ENCODE assay signal across 11 mouse cellular contexts in genomic region chr4:34328151-34328785, GRCm38 (mm10).
DNase-seq lines count a peak whose midpoint lies in the region; ATAC-seq lines count a peak whose summit lies in the region.
"Had no signal": no experiment of that assay in that cellular context is flagged by ENCODE, and none has a peak within 500 bp of the region (broad histone marks: within the 10 kb centered on the region; RNA-seq: fewer than 3 reads in every experiment).

No protein-coding gene starts in this region.

- intact Hi-C loops in heart, postnatal 25 days (cut with DNase I): no loop called here

- WGBS in midbrain, embryonic 15.5 days: 60% methylated on average over 19 of the region's 19 CpGs
- WGBS in midbrain, embryonic 13.5 days: 70% methylated on average over 19 of the region's 19 CpGs
- 65% methylated on average over 19 of the region's 19 CpGs for WGBS in heart, embryonic 15.5 days

- no peak overlapping the region for H3K4me3 ChIP-seq in midbrain, embryonic 15.5 days
- no peak overlapping the region for H3K4me3 ChIP-seq in midbrain, embryonic 13.5 days (replicated peaks)
- no peak overlapping the region for H3K4me3 ChIP-seq in heart, embryonic 15.5 days
- H3K4me3 ChIP-seq: neural tube, embryonic 13.5 days had no signal

- no peaks in the 10 kb centered on the region for H3K36me3 ChIP-seq in midbrain, embryonic 15.5 days (replicated peaks)
- H3K36me3 ChIP-seq in midbrain, embryonic 13.5 days: no peaks in the 10 kb centered on the region
- H3K36me3 ChIP-seq in heart, embryonic 15.5 days: no peaks in the 10 kb centered on the region
- H3K36me3 ChIP-seq: neural tube, embryonic 13.5 days had no signal

- no peak overlapping the region for H3K27ac ChIP-seq in midbrain, embryonic 15.5 days
- no peak overlapping the region for H3K27ac ChIP-seq in midbrain, embryonic 13.5 days
- no peak overlapping the region for H3K27ac ChIP-seq in heart, embryonic 15.5 days
- H3K27ac ChIP-seq: kidney, postnatal 0 days; neural tube, embryonic 13.5 days had no signal

- peaks cover 14% of the 10 kb centered on the region for H3K4me1 ChIP-seq in midbrain, embryonic 15.5 days
- H3K4me1 ChIP-seq in midbrain, embryonic 13.5 days (replicated peaks): peaks cover 13% of the 10 kb centered on the region; the same call in 1 of the 2 replicates
- peaks cover 7% of the 10 kb centered on the region; the same call in 1 of the 2 replicates for H3K4me1 ChIP-seq in heart, embryonic 15.5 days (replicated peaks)
- H3K4me1 ChIP-seq: neural tube, embryonic 13.5 days had no signal

- H3K27me3 ChIP-seq in midbrain, embryonic 15.5 days (replicated peaks): no peaks in the 10 kb centered on the region
- H3K27me3 ChIP-seq in midbrain, embryonic 13.5 days: no peaks in the 10 kb centered on the region
- H3K27me3 ChIP-seq in heart, embryonic 15.5 days: no peaks in the 10 kb centered on the region
- H3K27me3 ChIP-seq: neural tube, embryonic 13.5 days had no signal

- H3K9ac ChIP-seq in midbrain, embryonic 15.5 days: no peak overlapping the region
- H3K9ac ChIP-seq in midbrain, embryonic 13.5 days (replicated peaks): no peak overlapping the region
- no peak overlapping the region for H3K9ac ChIP-seq in heart, embryonic 15.5 days
- H3K9ac ChIP-seq: neural tube, embryonic 13.5 days had no signal

- DNase-seq in heart, adult 11 months: peak; percentile 95
- DNase-seq in heart, postnatal 25 days (ENCODE audit: low spot score): no peak
- peak; percentile 43 for DNase-seq in skeletal muscle tissue, adult 2 months (ENCODE audit: low read depth, low spot score)
- DNase-seq in layer of hippocampus, adult 9-10 months (ENCODE audit: low spot score): no peak
- no peak for DNase-seq in embryo, embryonic 9.5 days (ENCODE audit: extremely low spot score)
- DNase-seq: thymus, postnatal 14 days had no signal

- H3K4me2 ChIP-seq in midbrain, embryonic 15.5 days: peak overlapping the region; percentile 6
- H3K4me2 ChIP-seq in midbrain, embryonic 13.5 days (replicated peaks): no peak overlapping the region; the same call in 1 of the 2 replicates
- peak overlapping the region; percentile 27 for H3K4me2 ChIP-seq in heart, embryonic 15.5 days
- H3K4me2 ChIP-seq: neural tube, embryonic 13.5 days had no signal

- ATAC-seq in midbrain, embryonic 15.5 days (replicated peaks): no peak
- no peak for ATAC-seq in midbrain, embryonic 13.5 days
- ATAC-seq in heart, embryonic 15.5 days (replicated peaks; ENCODE audit: insufficient number of reproducible peaks, insufficient read depth, low FRiP score, low read depth): no peak

- no peaks in the 10 kb centered on the region for H3K9me3 ChIP-seq in midbrain, embryonic 15.5 days
- no peaks in the 10 kb centered on the region; the same call in 1 of the 2 replicates for H3K9me3 ChIP-seq in midbrain, embryonic 13.5 days
- no peaks in the 10 kb centered on the region for H3K9me3 ChIP-seq in heart, embryonic 15.5 days (replicated peaks)
- H3K9me3 ChIP-seq: neural tube, embryonic 13.5 days had no signal

Comparison
In these comparisons a context has a peak if more than half of its experiments do, and no peak if none do; other contexts are left out.
1. DNase-seq: peak in heart, adult 11 months (single experiment) and skeletal muscle tissue, adult 2 months (single experiment); none in heart, postnatal 25 days (single experiment), layer of hippocampus, adult 9-10 months (single experiment) and embryo, embryonic 9.5 days (single experiment).